Mouse (Mus musculus) thymus, adult 2 months (tissue): ENCODE measurements around the gene Sec14l5.

Experiments
- CTCF ChIP-seq: fragments of 200-500 bp; IDR thresholded peaks from 2 replicates; pipeline ENCODE4 v1.5.1; 2012; ENCODE audit warnings: mild to moderate bottlenecking, control low read depth, low read length, moderate library complexity, borderline replicate concordance; ENCODE audit not compliant: control insufficient read depth, poor library complexity, insufficient read depth; ENCODE audit errors: extremely low read depth
- POLR2A ChIP-seq: fragments of 200-500 bp; IDR thresholded peaks from 2 replicates; pipeline ENCODE4 v1.6.1; 2012; ENCODE audit warnings: mild to moderate bottlenecking, low read length, control low read depth, moderate library complexity; ENCODE audit not compliant: control insufficient read depth, poor library complexity, insufficient read depth; ENCODE audit errors: extremely low read depth

DNA sequence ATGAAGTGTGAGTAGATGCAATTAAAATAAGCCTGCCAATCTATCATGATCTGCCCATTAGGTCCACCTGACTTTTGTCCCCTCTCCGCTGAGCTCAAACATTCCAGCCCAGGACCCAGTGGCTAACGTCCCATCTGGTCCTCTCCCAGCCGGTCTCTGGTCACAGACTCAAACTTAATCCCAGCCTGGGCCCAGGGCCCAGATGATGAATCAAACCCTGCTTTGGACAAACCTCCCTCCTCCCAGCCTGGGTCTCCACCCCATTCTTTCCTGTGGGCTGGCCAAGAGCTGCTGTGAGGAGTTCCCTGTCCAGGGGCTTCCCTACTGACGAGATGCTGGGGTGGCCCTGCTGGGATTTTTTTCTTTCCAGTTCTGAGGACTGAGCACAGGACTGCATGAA, 7.2 kb upstream of the Sec14l5 start:
- no peak for TF ChIP-seq CTCF
- TF ChIP-seq POLR2A: no peak
